Mouse (Mus musculus) mouse trophoblast stem cell (cell line): ENCODE data around the gene Trim11.

Source experiments
- in situ Hi-C, 2 experiments: fragments of 300-500 bp; cut with MseI, MboI; formaldehyde crosslinking; loops; 2 replicates in 1 of 2; 3 replicates in 1 of 2; pipeline ENCODE4 v1.15.1; 2025

Gene Trim11

DNA sequence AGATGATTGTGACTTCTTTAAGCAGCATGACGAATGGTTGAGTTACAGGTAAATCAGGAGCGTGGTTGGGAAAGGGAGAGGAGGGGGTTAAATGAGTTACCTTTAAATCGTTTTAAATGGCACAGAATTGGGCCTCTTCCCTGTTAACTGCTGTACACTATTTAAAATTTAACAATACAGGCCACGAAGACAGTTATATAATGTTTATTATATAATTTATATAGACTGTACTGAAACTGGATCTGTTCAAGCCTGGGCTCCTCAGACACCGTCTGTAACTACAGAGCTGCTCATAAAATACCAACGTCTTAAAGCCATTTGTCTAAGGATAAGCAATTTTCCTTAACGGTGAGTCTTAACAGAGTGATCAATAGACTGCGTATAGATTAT, 22.0 kb upstream of the Trim11 start:
- in situ Hi-C loops: no loop called here

- in situ Hi-C loops: no loop called here
These were observed 20.5 kb upstream of the Trim11 start for GRCm38 (mm10) chr11:58957226-58957914.

DNA sequence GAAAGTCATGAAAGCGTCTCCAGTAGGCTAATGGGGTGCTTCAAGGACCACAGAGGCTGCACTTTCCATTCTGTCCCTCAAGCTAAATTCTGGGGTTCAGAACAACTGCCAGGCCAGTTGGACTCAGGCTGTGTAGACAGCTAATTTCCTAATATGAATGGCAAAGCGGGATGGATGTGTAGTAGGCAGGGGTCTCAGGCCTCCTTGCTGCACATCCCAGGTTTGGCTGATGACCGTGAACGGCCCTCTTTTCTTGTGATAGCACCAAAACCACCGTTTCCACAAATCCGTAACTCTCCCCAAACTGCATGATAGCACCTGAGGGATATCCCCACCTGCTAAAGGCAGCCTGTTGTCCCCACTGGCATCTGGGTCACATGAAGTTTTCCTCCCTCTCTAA, 19.4 kb upstream of the Trim11 start:
- in situ Hi-C loops: no loop called here

GRCm38 (mm10) chr11:58959186-58959825, 18.6 kb upstream of the Trim11 start:
- in situ Hi-C loops: no loop called here

GRCm38 (mm10) chr11:58959921-58960465, 17.9 kb upstream of the Trim11 start:
- in situ Hi-C loops: no loop called here

DNA sequence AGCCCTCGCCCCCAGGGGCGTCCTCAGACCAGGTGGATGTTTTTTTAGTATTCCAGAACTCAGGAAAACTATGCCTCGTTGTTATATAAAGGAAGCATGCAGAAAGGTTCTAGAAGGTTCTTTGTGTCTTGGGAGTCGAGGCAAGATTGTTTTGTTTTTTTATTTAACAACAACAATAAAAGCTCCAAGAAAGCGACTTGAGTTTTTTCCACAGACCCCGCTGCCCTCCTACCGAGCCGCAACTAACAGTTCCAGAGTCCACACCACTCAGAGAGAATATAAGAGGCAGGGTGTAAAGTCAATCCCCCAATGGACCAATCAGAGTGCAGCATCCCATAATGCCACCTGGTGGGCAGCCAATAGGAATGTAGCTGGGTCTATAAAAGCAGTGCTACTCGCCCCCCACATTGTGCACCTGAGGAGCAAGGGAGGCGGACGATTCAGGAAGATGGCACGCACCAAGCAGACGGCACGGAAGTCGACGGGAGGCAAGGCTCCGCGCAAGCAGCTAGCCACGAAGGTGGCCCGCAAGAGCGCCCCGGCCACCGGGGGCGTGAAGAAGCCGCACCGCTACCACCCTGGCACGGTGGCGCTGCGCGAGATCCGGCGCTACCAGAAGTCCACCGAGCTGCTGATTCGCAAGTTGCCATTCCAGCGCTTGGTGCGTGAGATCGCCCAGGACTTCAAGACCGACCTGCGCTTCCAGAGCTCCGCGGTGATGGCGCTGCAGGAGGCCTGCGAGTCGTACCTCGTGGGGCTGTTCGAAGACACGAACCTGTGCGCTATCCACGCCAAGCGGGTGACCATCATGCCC, 16.3 kb upstream of the Trim11 start:
- in situ Hi-C loops: no loop called here

DNA sequence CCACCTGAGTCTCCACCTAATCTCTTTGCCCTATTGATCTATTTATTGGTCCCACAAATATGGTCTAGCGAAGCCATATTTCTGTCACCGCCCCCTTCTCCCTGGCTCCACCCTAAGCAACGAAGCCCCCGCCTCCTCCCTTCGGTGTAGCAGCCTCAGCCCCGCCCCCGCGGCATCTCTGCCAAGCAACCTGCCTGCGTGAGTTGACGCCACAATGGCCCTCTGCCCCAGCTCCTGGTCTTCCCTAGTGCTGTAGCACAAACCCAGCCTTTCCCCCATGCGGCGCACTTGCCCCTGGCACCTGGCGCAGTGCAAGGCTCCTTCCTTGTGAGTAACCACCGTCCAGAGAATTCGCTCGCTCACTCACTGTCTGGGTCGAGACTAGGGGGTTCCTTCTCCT, 14.3 kb upstream of the Trim11 start:
- in situ Hi-C loops: no loop called here

DNA sequence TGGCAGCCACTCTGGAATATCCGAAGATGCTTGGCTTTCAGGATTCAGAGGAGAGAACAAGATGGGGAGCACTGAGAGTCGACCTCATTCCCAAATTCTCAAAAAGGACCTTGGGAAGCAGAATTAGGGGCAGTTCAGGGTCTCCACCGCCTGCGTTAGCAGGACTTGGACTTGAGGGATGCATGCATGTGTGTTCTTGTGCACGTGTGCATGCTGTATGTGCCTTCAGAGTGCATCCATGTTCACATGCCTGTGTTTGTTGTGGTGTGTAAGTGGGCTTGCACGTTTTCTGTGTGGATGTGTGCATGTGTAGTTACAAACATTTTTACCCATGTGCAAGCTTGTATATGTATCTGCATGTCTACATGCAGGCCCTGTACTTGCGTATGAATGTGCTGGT, 13.7 kb upstream of the Trim11 start:
- in situ Hi-C loops: no loop called here

GRCm38 (mm10) chr11:58965001-58965760, 12.7 kb upstream of the Trim11 start:
- in situ Hi-C loops: no loop called here

- in situ Hi-C loops: no loop called here
These were observed 10.5 kb upstream of the Trim11 start for GRCm38 (mm10) chr11:58967346-58967745.

GRCm38 (mm10) chr11:58968551-58968950, 9.3 kb upstream of the Trim11 start:
- in situ Hi-C loops: no loop called here

DNA sequence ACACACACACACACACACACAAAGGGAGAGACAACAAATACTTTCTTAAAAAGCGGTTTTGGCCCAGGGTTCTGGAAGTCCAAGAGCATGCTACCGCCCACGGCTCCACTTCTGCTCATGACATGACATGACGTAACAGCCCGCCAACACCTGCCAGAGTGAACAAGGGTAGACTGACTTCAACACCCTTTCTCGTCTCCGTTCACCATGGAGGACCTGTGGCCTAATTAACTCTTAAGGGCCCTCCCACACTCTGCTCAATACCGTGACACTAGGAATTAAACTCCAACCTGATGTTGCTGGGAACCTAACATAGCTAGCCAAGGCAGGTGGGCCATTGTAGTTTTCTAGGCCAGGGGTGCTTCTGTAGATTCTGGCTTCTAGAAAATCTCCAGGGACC, 8.9 kb upstream of the Trim11 start:
- in situ Hi-C loops: no loop called here

DNA sequence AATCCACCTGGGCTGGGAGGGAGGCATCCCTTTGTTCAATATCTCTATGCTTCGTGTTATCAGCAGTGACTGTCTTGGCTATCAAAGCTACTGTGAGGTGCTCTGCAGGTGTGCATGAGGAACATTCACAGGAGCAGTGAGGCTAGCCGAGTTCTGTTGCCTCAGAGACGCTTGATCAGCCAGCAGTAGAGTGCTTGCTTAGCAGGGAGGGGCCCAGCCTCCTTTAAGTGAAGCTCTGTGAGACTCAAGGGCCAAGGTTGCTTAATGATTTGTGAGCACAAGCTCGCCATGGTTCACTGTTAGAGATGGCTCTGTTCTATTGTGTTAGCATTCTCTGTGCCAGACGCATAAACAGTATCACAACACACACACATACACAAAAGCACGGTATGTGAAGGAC, 8.2 kb upstream of the Trim11 start:
- in situ Hi-C loops: no loop called here

- in situ Hi-C loops: no loop called here
These were observed 6.9 kb upstream of the Trim11 start for GRCm38 (mm10) chr11:58970831-58971530.

DNA sequence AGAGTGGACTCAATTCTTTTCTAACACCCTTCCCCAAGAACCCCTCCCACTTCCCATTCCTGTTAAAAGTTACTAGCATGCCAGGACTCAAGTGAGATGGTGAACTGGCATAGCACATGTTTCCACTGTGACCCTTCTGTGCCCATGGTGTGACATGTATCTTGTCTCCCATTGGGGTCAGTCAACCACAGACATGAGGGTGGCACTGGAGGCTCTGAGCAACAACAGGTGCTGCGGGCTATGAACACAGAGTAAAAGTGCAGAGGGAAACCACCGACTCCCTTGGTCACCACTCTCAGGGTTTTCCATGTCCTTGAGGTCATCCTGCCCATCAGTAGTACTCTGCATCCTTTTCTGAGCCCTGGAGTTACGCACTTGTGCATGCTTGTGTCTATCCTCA, 6.1 kb upstream of the Trim11 start:
- in situ Hi-C loops: no loop called here

DNA sequence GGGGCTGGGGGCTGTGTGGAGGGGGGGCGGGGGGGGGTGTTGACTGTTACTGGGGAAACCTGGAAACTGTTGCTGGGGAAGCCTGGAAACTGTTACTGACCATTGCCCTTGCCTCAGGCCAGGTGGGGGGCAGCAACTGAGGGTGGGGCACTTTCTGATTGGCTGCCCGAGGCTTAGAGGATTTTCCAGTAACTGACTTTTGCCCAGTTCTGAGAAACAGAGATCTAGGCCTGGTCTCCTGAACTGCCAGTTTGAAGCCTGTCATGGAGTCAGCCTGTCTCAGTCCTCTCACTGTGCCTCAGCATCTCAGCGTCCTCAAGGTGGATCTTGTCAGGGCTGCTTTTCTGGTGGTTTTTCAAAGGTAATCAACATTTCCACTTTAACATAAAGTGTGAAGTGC, 3.5 kb upstream of the Trim11 start:
- in situ Hi-C loops: no loop called here

DNA sequence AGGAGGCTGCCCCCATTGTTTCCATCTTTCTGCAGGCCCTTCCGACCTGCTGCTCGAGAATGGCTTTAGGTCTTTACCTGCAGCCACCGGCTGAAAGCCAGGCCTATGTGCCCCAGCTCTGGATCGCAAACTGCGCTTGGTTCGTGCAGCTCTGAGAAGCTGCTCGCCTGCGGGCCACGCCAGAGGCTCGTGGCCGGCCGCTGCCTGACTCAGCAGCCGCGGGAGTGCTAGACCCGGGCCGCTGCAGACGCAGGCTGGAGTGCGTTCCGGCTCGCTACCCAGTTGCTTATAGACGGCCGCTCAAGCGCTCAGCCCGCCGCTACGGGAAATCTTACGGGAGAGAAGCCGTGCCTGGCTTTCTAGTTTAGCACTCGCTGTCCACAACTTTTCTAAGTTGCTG, 743 bp upstream of the Trim11 start:
- in situ Hi-C loops: no loop called here

DNA sequence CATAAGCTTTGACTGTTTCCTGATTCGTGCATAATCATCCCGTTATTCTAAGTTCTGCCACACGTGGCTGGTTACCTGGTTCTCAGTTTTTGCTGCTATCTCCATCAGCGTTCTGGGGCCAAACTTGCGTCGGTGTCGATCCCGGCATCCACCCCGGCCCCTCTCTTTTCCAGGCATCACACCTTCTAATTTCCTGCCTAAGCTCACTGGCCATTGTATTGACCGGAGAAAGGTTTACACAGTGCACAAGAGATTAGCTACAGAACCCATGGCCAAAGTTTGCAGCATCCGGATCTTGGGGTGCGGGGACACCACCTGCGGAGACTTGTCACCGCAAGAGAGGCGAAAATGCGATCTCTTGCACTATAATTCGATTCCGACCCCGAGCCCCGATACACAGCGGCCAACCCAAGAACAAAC, 276 bp upstream of the Trim11 start:
- in situ Hi-C loops: no loop called here

GRCm38 (mm10) chr11:58978706-58979030, 775 bp downstream of the Trim11 start:
- in situ Hi-C loops: no loop called here

- in situ Hi-C loops: no loop called here
These were observed 1.3 kb downstream of the Trim11 start for GRCm38 (mm10) chr11:58979183-58979582.

- in situ Hi-C loops: no loop called here
These were observed 1.8 kb downstream of the Trim11 start for GRCm38 (mm10) chr11:58979661-58980060.
